ENCODE assay signal across 26 mouse cellular contexts in genomic region chr4:56373746-56374145, GRCm38 (mm10).
DNase-seq lines count a peak whose midpoint lies in the region; TF ChIP-seq lines count a peak whose summit lies in the region.
"Had no signal": no experiment of that assay in that cellular context is flagged by ENCODE, and none has a peak within 500 bp of the region (broad histone marks: within the 10 kb centered on the region; RNA-seq: fewer than 3 reads in every experiment).

No protein-coding gene starts in this region.

- DNase-seq in 3134 (ENCODE audit: extremely low read depth, insufficient read length, low spot score) (peak; percentile 68), A20 (ENCODE audit: low read depth, low spot score) (peak; percentile 65), NIH3T3 (ENCODE audit: low read depth) (peak; percentile 63)
- DNase-seq in right cerebral cortex, postnatal 10 days (ENCODE audit: low spot score in 2 of 2), result no peak
- DNase-seq in adrenal gland, adult (ENCODE audit: inconsistent age in 2 of 2, low spot score in 1 of 2), result no peak
- no peak for DNase-seq in cerebellum, adult 11-12 months
- DNase-seq in right cerebral cortex, postnatal 36 days (ENCODE audit: low spot score in 2 of 2), result no peak
- DNase-seq: adrenal gland, adult 8-10 months; adrenal gland, postnatal 25 days; B cell, adult 2 months; cerebellum, adult 2 months; cerebellum, postnatal 36 days; embryo, embryonic 11 days; forebrain, postnatal 0 days; gastrocnemius, postnatal 25 days; heart, adult 2 months; heart, postnatal 14 days; heart, postnatal 4 days; kidney, adult 18-20 months had no signal

- peaks cover 17% of the 10 kb centered on the region for H3K4me1 ChIP-seq in embryonic fibroblast, embryonic 13.5 days (ENCODE audit: control insufficient read depth, insufficient read depth, low read length)

- H3K27ac ChIP-seq in embryonic fibroblast, embryonic 13.5 days (ENCODE audit: insufficient read depth, low read length), result peak overlapping the region; percentile 87
- H3K27ac ChIP-seq: embryonic facial prominence, embryonic 10.5 days; embryonic facial prominence, embryonic 13.5 days; heart, adult 2 months; heart, embryonic 10.5 days; heart, embryonic 13.5 days; hindbrain, embryonic 14.5 days; hindbrain, postnatal 0 days had no signal

- H3K4me3 ChIP-seq in embryonic fibroblast, embryonic 13.5 days (ENCODE audit: insufficient read depth, low read length), result no peak overlapping the region
- H3K4me3 ChIP-seq: embryonic facial prominence, embryonic 10.5 days; embryonic facial prominence, embryonic 13.5 days; heart, adult 2 months; heart, embryonic 10.5 days; heart, embryonic 13.5 days had no signal

- TF ChIP-seq POLR2A in embryonic fibroblast, embryonic 13.5 days (IDR thresholded peaks at IDR 0.05; ENCODE audit: low read depth, low read length), result no peak

- no peak for TF ChIP-seq CTCF in embryonic fibroblast, embryonic 13.5 days (IDR thresholded peaks at IDR 0.05; ENCODE audit: borderline replicate concordance, insufficient read depth, low read length)

Comparison
In these comparisons a context has a peak if more than half of its experiments do, and no peak if none do; other contexts are left out.
1. DNase-seq: peak in 3134 (single experiment), A20 (single experiment) and NIH3T3 (single experiment); none in right cerebral cortex, postnatal 10 days (0 of 2), adrenal gland, adult (0 of 2), cerebellum, adult 11-12 months (single experiment) and right cerebral cortex, postnatal 36 days (0 of 2).